Mouse (Mus musculus) intestine, postnatal 0 days (tissue): ENCODE data around the gene Cpsf4l. TPM values are rescaled to one million over a fixed set of nuclear protein-coding genes. Genes with fewer than 3 reads are reported as not detected.

ENCODE experiments used
- ATAC-seq: fragments of 200-750 bp; cut with Nextera tagmentation; 2 replicates; pipeline ENCODE4 v1.8.0; 2017; ENCODE audit warnings: mild to moderate bottlenecking, moderate TSS enrichment, moderate library complexity
- H3K27ac ChIP-seq: fragments of 300-500 bp; sonication (generic); 2 replicates; pipeline ENCODE4 v1.5.1; 2014; ENCODE audit warnings: mild to moderate bottlenecking, low read depth, low read length, moderate library complexity
- H3K27me3 ChIP-seq: fragments of 300-500 bp; sonication (generic); replicated peaks from 2 replicates; pipeline ENCODE4 v1.6.1; 2014; ENCODE audit warnings: low read length, mixed read lengths; ENCODE audit not compliant: control insufficient read depth, insufficient read depth
- H3K36me3 ChIP-seq: fragments of 300-500 bp; sonication (generic); 2 replicates; pipeline ENCODE4 v1.6.1; 2014; ENCODE audit warnings: mild to moderate bottlenecking, moderate library complexity; ENCODE audit not compliant: control insufficient read depth, insufficient read depth
- H3K4me1 ChIP-seq: fragments of 300-500 bp; sonication (generic); replicated peaks from 2 replicates; pipeline ENCODE4 v1.6.1; 2014; ENCODE audit warnings: antibody characterized with exemption, low read length, mixed read lengths; ENCODE audit not compliant: control insufficient read depth, insufficient read depth
- H3K4me2 ChIP-seq: fragments of 300-500 bp; sonication (generic); replicated peaks from 2 replicates; pipeline ENCODE4 v1.6.1; 2014; ENCODE audit warnings: low read depth, mild to moderate bottlenecking, moderate library complexity
- H3K4me3 ChIP-seq: fragments of 300-500 bp; sonication (generic); 2 replicates; pipeline ENCODE4 v1.5.1; 2014; ENCODE audit warnings: low read depth, low read length
- H3K9ac ChIP-seq: fragments of 300-500 bp; sonication (generic); 2 replicates; pipeline ENCODE4 v1.6.1; 2014; ENCODE audit warnings: mild to moderate bottlenecking, low read depth, low read length
- H3K9me3 ChIP-seq: fragments of 300-500 bp; sonication (generic); 2 replicates; pipeline ENCODE4 v1.6.1; 2016; ENCODE audit warnings: mixed run types; ENCODE audit not compliant: control insufficient read depth
- CTCF ChIP-seq: sonication (generic); IDR thresholded peaks from 2 replicates; pipeline ENCODE4 v1.5.1; 2016; ENCODE audit warnings: low read depth, mild to moderate bottlenecking, control low read depth, antibody characterized with exemption, moderate library complexity
- WGBS: fragments of 180-500 bp; shearing (Covaris S2); extraction: QIAGEN DNeasy Blood & Tissue Kit; methylation state at CpG from one replicate; pipeline ENCODE4 v1.1.7; 2014; 5-methylcytosine and 5-hydroxymethylcytosine counted together
- polyA plus RNA-seq: library from polyadenylated mRNA; unstranded; fragments of >200 nt; fragmentation: Nextera tagmentation; extraction: Ambion mirVana; gene quantifications from 2 replicates; pipeline ENCODE4 v1.2.1, GENCODE M21; 2015

Cpsf4l gene
- polyA plus RNA-seq, 1 experiment from 2014 or later: not detected

DNA sequence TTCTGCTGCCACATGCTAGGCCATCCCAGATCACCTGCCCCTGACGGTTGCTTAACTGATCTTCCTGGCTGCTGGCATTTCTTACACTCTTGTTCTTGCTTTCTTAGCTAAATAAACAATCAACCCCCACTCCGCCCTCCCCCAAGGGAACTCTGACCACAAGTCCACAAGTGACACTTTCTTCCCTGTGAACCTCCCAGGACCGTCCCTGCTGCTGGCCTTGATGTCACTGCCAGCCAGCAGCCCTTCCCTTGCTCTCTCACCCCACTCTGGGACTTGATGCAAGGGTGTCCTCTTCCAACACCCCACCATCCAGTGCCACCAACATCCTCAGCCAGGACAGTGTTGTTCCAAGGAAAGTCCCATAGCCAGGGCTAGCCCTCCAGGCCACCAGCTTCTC lies 21.1 kb upstream of the Cpsf4l start:
- peaks cover 14% of the 10 kb centered on the region for H3K4me1 ChIP-seq
- whole genome bisulfite sequencing: 25% methylated on average over 3 of the region's 3 CpGs
- no peak overlapping the region for H3K9ac ChIP-seq
- H3K4me2 ChIP-seq: no peak overlapping the region
- peak overlapping the region; percentile 35; the same call in 1 of the 2 replicates for H3K27ac ChIP-seq
- no peaks in the 10 kb centered on the region for H3K27me3 ChIP-seq
- ATAC-seq: 0 out of 2 replicates have a peak, but pooled peaks have one; percentile 9
- peaks cover 48% of the 10 kb centered on the region for H3K36me3 ChIP-seq
- H3K9me3 ChIP-seq: no peaks in the 10 kb centered on the region
- no peak for TF ChIP-seq CTCF
- no peak overlapping the region for H3K4me3 ChIP-seq

DNA sequence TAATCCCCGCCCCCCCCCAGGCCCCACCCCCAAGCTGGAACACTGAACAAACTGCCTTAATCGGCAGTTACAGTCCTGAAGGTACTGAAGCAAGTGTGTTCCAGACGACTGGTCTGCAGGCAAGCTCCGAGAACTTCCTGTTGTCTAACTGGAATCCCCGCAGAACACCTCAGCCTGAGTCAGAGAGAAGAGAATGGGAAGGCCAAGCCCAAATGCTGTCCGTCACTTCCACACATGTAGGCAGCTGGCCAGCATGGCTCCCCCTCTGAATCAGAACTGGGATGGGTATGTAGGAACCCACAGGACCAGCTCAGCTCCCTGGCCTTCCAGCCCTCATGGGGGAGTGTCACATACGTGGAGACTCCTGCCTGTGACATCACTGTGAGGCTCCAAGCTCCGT lies 20.1 kb upstream of the Cpsf4l start:
- WGBS: 53% methylated on average over 8 of the region's 8 CpGs
- Histone ChIP-seq H3K36me3 (peaks cover 55% of the 10 kb centered on the region), H3K9ac (no peak overlapping the region), H3K4me2 (no peak overlapping the region), H3K27ac (no peak overlapping the region), H3K27me3 (no peaks in the 10 kb centered on the region), H3K4me3 (no peak overlapping the region), H3K4me1 (peaks cover 10% of the 10 kb centered on the region), H3K9me3 (no peaks in the 10 kb centered on the region)
- ATAC-seq: no peak
- no peak for TF ChIP-seq CTCF

- ATAC-seq: no peak
- Histone ChIP-seq H3K9me3 (no peaks in the 10 kb centered on the region), H3K4me3 (no peak overlapping the region), H3K36me3 (peaks cover 55% of the 10 kb centered on the region), H3K9ac (no peak overlapping the region), H3K27ac (no peak overlapping the region), H3K4me1 (peaks cover 7% of the 10 kb centered on the region), H3K4me2 (no peak overlapping the region), H3K27me3 (no peaks in the 10 kb centered on the region)
- TF ChIP-seq CTCF: no peak
- WGBS: 87% methylated on average over 21 of the region's 21 CpGs
These were observed 19.4 kb upstream of the Cpsf4l start for GRCm38 (mm10) chr11:113729239-113729638.

DNA sequence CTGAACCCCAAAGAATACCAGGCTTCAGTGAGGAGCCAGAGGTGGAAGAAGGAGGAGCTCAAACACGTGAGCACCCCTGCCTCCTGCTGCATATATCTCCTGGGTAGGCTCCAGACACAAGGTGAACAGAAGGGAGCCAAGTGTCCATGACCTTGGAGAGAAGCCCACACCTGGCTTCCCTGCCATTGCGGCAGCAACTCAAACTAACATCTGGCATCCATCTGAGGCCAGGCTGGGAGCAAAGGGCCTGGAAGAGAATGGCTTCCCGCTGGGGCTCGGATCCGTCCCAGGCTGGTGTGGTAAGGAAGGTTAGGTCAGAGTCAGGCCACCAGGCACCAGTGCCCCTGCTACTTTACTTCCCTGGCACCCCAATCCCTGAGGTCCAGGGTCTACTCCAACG lies 18.2 kb upstream of the Cpsf4l start:
- no peak for ATAC-seq
- H3K4me3 ChIP-seq: no peak overlapping the region
- no peaks in the 10 kb centered on the region for H3K9me3 ChIP-seq
- H3K4me2 ChIP-seq: no peak overlapping the region
- H3K27ac ChIP-seq: peak overlapping the region; percentile 21
- H3K36me3 ChIP-seq: peaks cover 55% of the 10 kb centered on the region
- no peaks in the 10 kb centered on the region for H3K27me3 ChIP-seq
- H3K4me1 ChIP-seq: peaks cover 3% of the 10 kb centered on the region; the same call in 1 of the 2 replicates
- no peak for TF ChIP-seq CTCF
- H3K9ac ChIP-seq: no peak overlapping the region; the same call in 1 of the 2 replicates
- 67% methylated on average over 6 of the region's 6 CpGs for WGBS

GRCm38 (mm10) chr11:113726994-113727888 lies 17.4 kb upstream of the Cpsf4l start:
- Histone ChIP-seq H3K9ac (no peak overlapping the region), H3K4me1 (peaks cover 3% of the 10 kb centered on the region; the same call in 1 of the 2 replicates), H3K27me3 (no peaks in the 10 kb centered on the region), H3K36me3 (peaks cover 55% of the 10 kb centered on the region), H3K27ac (peak overlapping the region; percentile 46), H3K4me3 (no peak overlapping the region), H3K9me3 (no peaks in the 10 kb centered on the region), H3K4me2 (no peak overlapping the region)
- no peak for TF ChIP-seq CTCF
- WGBS: 81% methylated on average over 14 of the region's 14 CpGs
- no peak for ATAC-seq

DNA sequence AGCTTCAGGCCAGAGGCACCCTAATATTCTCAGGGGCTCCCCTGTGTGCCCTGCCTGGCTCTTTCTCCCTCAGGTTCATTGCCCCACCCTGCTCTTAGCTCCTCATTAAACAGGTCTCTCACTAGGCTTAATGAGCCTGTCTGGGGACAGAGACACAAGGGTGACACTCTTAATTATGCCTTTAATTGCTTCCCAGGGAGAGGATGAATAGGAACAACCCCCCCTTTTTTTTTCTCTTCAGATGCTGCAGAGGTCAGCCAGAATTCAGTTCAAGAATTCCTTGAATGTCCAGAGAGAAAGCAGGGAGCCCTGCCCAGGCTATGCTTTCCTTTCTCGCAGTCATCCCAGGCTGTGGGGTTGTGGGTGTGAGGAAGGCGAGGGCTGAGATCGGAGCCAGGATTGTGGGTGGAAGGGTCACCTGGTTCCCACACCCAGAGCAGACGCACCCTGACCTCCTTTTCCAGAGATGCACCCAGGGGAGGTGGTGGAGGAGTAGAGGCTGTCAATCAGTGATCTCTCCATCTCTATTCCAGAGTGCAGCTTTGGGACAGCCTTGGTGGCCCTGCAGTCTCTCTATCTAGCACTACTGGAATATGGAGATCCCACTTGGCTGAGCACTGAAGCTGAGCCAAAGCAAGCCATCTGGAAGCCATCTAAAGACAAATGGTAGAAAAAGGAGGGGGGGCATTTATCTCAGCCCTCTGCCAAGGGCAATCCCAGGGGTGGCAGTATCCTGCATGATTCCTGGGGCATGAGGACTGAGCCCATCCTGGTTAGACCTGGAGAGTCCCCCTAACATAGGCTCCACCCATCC lies 15.6 kb upstream of the Cpsf4l start:
- H3K4me1 ChIP-seq: no peaks in the 10 kb centered on the region
- no peaks in the 10 kb centered on the region for H3K27me3 ChIP-seq
- 73% methylated on average over 4 of the region's 4 CpGs for WGBS
- H3K27ac ChIP-seq: no peak overlapping the region
- H3K9me3 ChIP-seq: no peaks in the 10 kb centered on the region
- H3K9ac ChIP-seq: no peak overlapping the region
- TF ChIP-seq CTCF: no peak
- H3K36me3 ChIP-seq: peaks cover 48% of the 10 kb centered on the region
- no peak overlapping the region for H3K4me2 ChIP-seq
- H3K4me3 ChIP-seq: no peak overlapping the region
- no peak for ATAC-seq
